Mouse (Mus musculus) testis, adult 2 months (tissue): ENCODE measurements around the gene Dgke. TPM values are rescaled to one million over a fixed set of nuclear protein-coding genes. Genes with fewer than 3 reads are reported as not detected.

Source experiments
- H3K27ac ChIP-seq: fragments of 200-500 bp; 2 replicates; pipeline ENCODE4 v1.5.1; 2012; ENCODE audit warnings: low read depth, low read length; ENCODE audit not compliant: control insufficient read depth, insufficient read depth
- H3K27me3 ChIP-seq: fragments of 200-500 bp; 2 replicates; pipeline ENCODE4 v1.6.1; 2012; ENCODE audit warnings: mild to moderate bottlenecking, low read length, moderate library complexity; ENCODE audit not compliant: control insufficient read depth, insufficient read depth
- H3K36me3 ChIP-seq: fragments of 200-500 bp; 2 replicates; pipeline ENCODE4 v1.6.1; 2012; ENCODE audit warnings: mild to moderate bottlenecking, low read length; ENCODE audit not compliant: control insufficient read depth, insufficient read depth
- H3K4me1 ChIP-seq: fragments of 200-500 bp; 2 replicates; pipeline ENCODE4 v1.6.1; 2012; ENCODE audit warnings: low read length; ENCODE audit not compliant: control insufficient read depth, insufficient read depth
- H3K4me3 ChIP-seq: fragments of 200-500 bp; 2 replicates; pipeline ENCODE4 v1.5.1; 2012; ENCODE audit warnings: low read depth, mild to moderate bottlenecking, low read length, moderate library complexity, mixed read lengths; ENCODE audit not compliant: control insufficient read depth
- CTCF ChIP-seq: fragments of 200-500 bp; IDR thresholded peaks from 2 replicates; pipeline ENCODE4 v1.5.1; 2012; ENCODE audit warnings: low read depth, mild to moderate bottlenecking, inconsistent platforms, low read length, moderate library complexity; ENCODE audit not compliant: control insufficient read depth, insufficient read depth, insufficient replicate concordance
- POLR2A ChIP-seq: fragments of 200-500 bp; IDR thresholded peaks from 2 replicates; pipeline ENCODE4 v1.6.1; 2012; ENCODE audit warnings: low read depth, mild to moderate bottlenecking, inconsistent platforms, low read length, moderate library complexity; ENCODE audit not compliant: control insufficient read depth
- polyA plus RNA-seq: library from polyadenylated mRNA; depleted of rRNA; stranded (reverse); fragments of >200 nt; gene quantifications from 2 replicates; pipeline ENCODE4 v1.2.3, GENCODE M21; 2012

Gene Dgke
- polyA plus RNA-seq, 1 experiment, result 4.0 TPM

DNA sequence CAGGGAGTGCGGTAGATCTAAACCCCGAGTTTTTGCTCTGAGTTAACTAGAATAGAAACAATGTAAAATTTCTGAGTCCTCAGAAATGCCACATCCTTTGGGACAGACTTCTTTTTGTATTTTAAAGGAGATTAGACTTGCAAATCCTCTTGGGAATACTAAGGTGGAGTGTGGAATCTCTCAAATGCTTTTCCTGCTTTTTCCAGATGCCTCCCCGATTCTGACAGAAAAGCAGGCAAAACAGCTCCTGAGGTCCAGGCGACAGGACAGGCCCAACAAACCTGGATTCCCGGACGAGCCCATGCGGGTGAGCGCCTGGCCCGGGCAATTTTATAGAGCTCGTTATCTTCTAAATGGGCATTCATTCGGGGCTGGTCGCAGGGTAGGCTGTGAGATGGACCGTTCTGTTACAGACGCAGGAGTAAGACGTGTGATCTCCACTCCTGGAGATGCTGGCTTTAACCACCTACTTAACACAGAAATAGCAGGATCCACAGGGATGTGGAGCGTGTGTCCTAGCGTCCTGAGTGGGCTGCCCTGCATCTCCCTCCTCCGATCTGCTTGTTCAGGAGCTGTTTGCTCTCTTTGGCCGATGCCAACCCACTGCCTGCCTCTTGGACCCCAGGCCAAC lies 8.2 kb upstream of the Dgke start:
- no peak for TF ChIP-seq POLR2A
- TF ChIP-seq CTCF, result no peak
- no peaks in the 10 kb centered on the region for H3K27me3 ChIP-seq
- no peak overlapping the region for H3K27ac ChIP-seq
- H3K36me3 ChIP-seq, result no peaks in the 10 kb centered on the region
- peaks cover 2% of the 10 kb centered on the region; the same call in 1 of the 2 replicates for H3K4me1 ChIP-seq
- peak overlapping the region; percentile 2; the same call in 1 of the 2 replicates for H3K4me3 ChIP-seq

DNA sequence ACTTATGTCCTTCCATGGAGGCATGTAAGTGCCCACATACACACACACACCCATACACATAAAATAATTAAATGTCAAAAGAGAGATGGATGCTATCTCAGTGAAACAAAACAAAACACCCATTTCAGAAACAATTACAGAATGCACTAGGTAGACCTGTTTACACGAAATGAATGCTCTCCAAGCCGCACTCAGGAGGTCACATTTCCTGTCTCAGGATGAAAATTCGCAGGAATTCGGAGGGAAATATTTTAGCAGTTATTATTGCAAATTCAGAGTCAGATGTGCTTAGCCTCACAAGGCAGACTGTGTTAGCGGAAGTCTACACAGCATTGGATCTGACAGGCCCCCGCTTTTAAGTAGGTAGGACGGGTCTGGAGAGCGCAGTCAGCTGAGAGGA lies 6.9 kb upstream of the Dgke start, which contains the start of gene Gm525:
Gm525 (plus strand) TSS at position 301 of the 400 bp plus-strand sequence.
- Histone ChIP-seq H3K36me3 (no peaks in the 10 kb centered on the region), H3K27ac (no peak within 1 kb of the TSS), H3K4me3 (no peak within 1 kb of the TSS), H3K4me1 (peaks cover 2% of the 10 kb centered on the region; the same call in 1 of the 2 replicates), H3K27me3 (no peaks in the 10 kb centered on the region)
- TF ChIP-seq CTCF (no peak), POLR2A (no peak)

DNA sequence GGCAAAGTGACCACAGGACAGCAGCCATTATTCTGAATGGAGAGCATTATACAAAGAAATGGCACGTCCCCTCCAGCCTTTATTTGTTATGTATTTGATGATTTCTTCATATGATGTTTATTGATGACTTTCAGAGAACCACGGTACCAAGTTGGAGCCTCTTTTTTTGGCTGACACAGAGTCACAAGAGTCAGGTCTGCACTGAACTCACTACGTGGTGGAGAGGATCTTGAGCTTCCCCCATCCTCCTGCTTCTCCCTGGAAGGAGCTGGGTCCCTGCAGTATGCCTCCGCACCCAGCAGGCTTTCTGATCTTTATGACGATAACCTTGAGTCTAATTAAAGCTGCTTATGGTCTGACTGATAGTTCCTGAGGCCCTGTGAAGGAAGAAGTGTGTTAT lies 4.9 kb upstream of the Dgke start:
- no peak overlapping the region for H3K27ac ChIP-seq
- TF ChIP-seq POLR2A (no peak), CTCF (no peak)
- H3K4me1 ChIP-seq, result peaks cover 2% of the 10 kb centered on the region; the same call in 1 of the 2 replicates
- no peaks in the 10 kb centered on the region for H3K36me3 ChIP-seq
- no peaks in the 10 kb centered on the region for H3K27me3 ChIP-seq
- H3K4me3 ChIP-seq, result no peak overlapping the region

GRCm38 (mm10) chr11:89069303-89069702 lies 2.7 kb upstream of the Dgke start:
- Histone ChIP-seq H3K27me3 (no peaks in the 10 kb centered on the region), H3K4me1 (no peaks in the 10 kb centered on the region), H3K36me3 (no peaks in the 10 kb centered on the region), H3K27ac (no peak overlapping the region), H3K4me3 (no peak overlapping the region)
- TF ChIP-seq POLR2A (no peak), CTCF (0 out of 2 replicates have a peak, but pooled peaks have one; percentile 22)

DNA sequence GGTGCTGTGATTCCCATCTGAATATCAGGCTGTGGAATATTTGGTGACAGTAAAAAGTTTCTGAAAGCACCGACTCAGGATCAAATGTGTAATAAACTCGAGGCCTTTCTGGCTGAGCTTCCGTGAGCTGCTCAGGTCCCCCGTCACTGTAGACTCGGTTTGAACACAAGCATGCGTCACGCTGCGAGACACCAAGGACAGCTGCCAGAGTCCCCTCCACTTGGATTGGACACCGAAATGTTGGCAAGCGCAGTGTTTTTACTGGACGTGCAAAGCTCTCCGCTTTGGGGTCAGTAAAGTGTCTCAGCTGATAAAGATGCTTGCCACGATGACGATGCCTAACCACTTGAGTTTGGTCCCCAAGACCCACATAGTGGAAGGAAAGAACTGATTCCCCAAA lies 2.0 kb upstream of the Dgke start:
- Histone ChIP-seq H3K27ac (no peak overlapping the region), H3K4me3 (no peak overlapping the region), H3K4me1 (no peaks in the 10 kb centered on the region), H3K27me3 (no peaks in the 10 kb centered on the region), H3K36me3 (no peaks in the 10 kb centered on the region)
- no peak for TF ChIP-seq POLR2A
- no peak for TF ChIP-seq CTCF

DNA sequence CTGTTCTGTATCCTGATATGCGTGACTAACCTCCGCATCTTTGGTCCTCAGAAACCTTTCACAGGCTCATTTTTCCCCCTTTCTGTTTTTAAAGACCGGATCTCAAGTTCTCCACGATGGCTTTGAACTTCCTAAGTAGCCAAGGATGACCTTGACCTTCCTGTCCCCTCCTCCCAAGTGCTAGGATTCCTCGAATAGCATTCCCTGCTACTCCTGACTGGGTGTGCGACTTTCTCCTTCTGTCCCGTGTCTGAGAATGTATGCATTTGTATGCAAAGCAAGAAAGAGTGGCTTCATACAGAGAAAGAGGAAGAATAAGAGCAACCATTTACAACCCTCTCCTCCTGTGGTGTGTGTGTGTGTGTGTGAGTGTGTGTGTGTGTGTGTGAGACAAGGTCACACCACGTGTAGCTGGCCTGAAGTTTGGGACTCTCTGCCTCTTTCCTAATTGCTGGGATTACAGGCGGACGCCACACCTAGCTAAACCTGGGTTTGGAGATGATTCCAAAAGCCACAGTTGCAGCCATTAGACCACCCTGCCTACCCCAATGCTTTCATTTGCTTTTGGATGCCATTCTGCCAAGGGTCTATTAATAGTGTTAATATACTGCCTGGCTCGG lies 1.3 kb upstream of the Dgke start:
- Histone ChIP-seq H3K36me3 (no peaks in the 10 kb centered on the region), H3K27me3 (no peaks in the 10 kb centered on the region), H3K4me3 (no peak overlapping the region), H3K4me1 (no peaks in the 10 kb centered on the region), H3K27ac (no peak overlapping the region)
- TF ChIP-seq CTCF (no peak), POLR2A (no peak)

DNA sequence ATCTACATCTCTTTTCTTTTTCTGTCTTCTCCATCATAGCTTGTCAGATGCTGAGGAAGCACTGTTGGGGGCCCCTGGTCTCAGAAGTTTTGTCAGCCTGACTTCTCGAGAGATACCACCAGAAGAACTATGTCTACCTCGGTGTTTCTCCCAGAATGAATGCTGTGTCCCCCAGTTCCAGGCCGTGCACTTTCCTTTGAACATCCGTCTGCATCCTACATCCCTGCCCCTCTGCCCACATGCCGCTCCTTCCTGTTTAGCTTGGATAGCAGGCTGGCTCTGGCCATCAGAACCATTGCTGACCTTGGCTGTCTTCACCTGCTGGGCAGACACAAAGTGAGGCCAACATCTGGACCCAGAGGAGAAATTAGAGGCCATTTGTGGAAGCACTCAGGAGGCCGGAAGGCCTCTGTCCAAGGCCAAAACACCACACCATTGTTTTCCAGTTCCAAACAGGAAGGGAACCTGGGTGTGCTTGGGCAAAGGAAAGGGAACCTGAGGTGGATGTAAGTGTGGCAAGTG lies 712 bp upstream of the Dgke start:
- Histone ChIP-seq H3K27me3 (no peaks in the 10 kb centered on the region), H3K36me3 (no peaks in the 10 kb centered on the region), H3K4me3 (no peak overlapping the region), H3K4me1 (no peaks in the 10 kb centered on the region), H3K27ac (no peak overlapping the region)
- no peak for TF ChIP-seq CTCF
